Mouse (Mus musculus) cerebellum, adult 18-20 months (tissue): ENCODE data around the gene Zfp109.
"Not testable (repeated sequence)": the region's sequence is repeated elsewhere in the genome, so short reads cannot be mapped to it uniquely, and the experiment has no call there.

Experiments used
- DNase-seq, 2 experiments: peaks; one replicate each; pipeline ENCODE4 v3.0.0; 2021

The Zfp109 gene

DNA sequence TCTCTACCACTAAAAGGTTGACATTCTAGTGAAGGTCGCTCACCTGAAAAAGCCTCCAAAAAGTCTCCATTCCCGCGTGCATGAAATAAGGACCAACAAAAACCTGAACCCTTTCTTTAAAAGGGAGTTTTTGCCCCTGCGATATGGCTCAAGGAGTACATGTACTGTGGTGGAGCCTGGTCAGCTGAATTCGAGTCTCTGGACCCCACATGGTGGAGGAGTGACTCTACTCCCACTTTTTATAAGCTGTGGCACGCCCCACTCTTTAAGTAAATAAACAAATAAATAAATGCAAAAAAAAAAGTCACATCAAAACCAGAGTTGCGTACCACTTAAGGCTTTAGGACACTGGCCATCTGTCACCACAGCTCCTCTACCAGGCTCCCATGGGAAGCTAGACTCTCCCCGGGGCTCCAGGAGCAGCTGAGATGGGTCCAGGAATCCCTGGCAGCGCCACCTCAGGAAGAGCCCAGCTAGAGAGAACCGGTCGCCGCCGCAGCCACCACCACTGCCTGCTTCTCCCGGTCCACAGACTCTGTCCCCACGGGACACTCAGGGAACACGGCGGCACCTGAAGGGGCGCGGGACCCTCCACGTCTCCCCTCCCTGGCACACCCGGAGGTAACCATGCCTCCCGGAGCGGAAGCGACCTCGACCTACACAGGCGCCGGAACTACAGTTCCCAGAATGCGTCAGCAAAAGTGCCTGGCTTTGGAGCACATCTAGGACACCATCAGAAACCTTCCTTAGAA lies at the start of gene Zfp109:
Gene Zfp109 (minus strand): TSS at position 521 of the 752 bp plus-strand sequence.
- peak; percentile 77 to 85 for DNase-seq

DNA sequence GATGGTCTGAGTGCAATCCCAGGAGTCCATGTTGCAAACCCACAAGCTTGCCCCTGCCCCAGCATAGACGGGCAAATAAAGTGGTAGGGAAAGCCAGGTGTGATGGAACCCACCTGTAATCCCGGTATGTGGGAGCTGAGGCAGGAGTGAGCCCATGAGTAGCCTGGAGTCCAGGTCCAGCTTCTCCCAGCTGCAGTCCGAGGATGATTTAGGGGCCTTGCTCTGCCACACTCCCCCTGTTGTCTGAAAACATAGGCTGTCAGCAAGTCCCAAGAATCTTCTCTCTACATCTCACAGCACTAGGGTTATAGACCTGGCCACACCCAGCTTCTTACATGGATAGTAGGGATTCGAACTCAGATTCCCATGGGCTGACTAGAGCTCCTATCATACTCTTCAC lies 49.6 kb upstream of the Zfp109 start:
- no peak for DNase-seq

DNA sequence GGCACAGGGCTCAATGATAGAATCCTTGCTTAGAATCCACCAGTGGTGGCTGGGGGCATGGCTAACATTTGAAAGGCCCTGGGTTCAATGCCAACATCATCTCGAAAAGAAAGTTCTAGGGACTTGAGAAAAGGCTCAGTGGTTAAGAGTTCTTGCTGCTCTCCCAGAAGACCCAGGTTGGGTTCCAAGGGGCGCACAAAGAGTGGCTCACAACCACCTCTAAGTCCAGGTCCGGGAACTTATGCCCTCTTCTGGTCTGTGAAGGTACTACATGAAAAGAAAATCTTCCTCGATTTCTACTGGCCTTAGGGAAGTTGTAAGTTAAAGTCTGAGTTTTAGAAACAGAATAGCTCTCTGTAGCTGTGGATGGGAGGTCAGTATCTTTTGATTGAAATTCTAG lies 48.7 kb upstream of the Zfp109 start:
- DNase-seq, result no peak

DNA sequence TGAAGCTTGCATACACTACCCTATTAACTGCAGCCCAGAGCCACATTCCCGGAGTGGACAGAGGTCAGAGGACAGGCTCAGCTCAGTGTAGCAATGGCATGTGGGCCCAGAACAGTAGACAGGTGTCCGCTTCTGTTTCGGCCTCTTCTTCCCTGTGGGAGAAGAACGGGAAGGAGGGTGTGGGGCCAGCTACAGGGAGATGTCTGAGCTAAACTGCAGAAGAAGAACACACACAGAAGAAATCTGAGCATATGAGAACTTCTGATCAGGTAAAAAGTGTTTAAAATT lies 43.4 kb upstream of the Zfp109 start:
- DNase-seq, result no peak

DNA sequence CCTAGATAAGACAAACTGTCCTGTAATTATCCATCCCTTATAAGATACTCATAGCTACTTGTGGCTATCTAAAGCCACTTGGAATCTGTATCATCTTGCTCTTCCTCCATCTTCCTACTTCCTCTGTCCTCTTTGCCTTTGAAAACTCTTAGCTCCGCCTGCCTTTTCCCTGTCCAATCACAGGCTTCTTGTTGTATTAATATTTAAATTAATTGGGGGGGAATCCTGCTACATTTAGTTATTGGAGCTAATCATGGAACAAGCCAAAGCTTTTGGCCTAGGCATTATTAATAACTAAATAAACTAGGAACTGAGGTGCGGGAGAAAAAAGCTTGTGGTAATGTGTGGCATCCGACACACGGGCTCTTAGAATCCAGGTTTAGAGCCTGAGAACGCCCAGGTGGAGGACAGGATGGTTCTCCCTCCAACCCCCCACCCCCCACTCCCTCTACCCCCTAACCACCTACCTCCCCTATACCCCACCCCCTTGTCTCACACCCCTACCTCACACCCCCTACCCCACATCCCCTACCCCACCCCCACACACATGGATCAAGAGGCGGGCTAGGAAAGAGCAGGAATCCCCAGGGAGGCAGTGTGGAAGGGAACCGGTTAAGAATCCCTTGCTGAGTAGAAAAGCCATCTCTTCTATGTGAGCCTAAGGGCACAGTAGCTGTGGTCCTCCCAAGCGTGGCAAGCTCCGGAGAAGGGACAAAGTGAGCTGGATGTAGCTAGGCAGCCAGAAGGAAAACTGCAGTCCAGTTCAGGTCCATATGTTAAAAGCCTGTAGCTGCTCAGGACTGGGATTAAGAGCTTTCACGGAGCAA lies 42.9 kb upstream of the Zfp109 start:
- DNase-seq, result no peak

DNA sequence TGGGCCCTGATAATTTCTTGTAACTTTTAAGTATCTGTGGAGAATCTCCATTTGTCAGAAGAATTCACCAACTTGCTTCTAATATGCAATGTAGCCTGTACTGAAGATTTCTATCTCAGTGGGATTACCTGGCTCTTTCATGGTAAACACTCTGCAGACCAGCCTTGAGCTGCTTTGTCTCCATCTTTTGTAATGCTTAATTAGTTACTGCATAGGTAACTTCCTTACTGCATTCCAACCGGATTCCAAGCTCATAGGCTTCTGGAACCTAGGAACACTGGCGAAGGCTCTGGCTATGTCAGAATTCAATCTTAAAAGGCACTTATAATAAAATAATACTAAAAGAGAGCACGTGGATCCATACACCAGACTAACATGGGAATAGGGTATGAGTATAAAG lies 41.4 kb upstream of the Zfp109 start:
- DNase-seq, result not testable (repeated sequence)

DNA sequence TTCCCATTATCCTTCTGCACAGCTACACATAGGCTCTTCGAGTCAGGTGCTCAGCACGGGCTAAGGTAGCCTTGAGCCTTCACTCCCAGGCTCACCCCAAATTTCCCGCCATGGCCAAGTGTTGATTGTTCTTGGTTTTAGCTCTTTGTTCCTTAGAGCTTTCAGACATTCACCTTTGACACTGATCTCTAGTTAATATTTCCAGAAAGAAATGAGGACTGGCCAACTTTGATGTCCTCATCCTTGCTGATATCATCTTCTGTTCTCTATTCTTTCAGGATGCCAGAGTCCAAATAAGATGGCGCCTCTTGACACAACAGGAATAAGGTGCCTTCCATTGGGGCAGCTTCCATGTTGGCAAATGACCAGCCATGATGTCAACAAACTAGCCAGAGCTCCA lies 37.1 kb upstream of the Zfp109 start:
- no peak for DNase-seq

DNA sequence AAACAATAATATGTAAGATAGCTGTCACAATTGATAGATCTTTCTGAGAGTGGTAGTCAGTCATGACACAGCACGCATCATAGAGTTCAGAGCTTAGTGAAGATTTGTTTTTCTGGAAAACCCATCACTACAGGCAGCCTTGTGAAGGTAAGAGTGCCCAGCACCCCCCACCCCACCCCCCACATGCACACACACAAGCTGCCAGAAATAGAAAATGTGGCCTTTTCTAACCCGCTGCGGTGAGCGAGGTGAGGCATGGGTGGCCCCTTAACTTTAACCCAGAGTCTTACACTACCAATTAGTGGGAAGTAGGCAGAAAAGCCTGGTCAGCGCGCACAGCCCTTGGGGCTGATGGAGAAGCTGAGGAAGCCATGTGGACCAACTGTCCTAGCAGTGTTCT lies 33.8 kb upstream of the Zfp109 start:
- DNase-seq, result no peak

DNA sequence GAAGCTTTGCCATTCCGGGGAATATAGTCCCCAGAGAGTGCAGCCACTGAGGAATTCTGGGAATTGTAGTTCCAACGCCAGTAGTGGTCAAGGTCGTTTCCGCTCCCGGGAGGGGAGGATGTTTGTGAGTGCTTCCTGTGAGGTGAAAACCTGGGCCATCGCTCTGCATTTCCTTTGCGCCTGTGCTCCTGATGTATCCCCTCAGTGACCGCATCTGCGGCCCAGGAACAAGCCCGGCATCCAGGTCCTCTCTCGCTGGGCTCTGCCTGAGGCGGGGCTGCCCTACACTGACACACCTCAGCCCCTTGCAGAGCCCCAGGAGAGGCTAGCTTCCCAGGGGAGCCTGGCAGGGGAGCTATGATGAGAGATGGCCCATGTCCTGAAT lies 32.9 kb upstream of the Zfp109 start, which contains the start of gene Zfp93:
Gene Zfp93 (plus strand): TSS at position 133 of the 385 bp plus-strand sequence.
- peak; percentile 80 to 91 for DNase-seq

DNA sequence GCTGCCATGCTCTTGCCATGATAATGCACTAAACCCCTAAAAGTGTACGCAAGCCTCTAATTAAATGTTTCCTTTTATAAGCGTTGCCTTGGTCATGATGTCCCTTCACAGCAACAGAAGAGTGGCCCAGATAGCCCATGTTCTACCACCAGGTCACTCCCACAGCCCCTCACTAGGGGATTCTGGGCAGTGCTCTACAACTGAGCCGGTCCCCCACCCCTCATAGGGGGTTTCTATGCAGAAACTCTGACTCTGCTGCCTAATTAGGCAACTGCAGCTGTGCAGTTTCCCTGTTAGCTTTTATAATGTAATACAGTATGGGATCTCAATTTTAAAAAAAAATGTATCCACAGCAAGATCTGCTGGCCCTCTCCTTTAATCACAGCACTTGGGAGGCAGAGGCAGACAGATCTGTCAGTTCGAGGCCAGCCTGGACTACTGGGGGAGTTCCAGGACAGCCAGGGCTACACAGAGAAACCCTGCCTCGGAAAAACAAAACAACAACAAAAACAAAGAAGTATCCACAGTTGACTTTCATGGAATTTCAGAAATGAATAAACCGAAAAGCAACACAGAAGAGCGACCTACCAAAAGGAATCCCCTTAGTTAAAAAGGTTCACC lies 32.4 kb upstream of the Zfp109 start:
- DNase-seq, result peak in 1 of 2 experiments; percentile 29

DNA sequence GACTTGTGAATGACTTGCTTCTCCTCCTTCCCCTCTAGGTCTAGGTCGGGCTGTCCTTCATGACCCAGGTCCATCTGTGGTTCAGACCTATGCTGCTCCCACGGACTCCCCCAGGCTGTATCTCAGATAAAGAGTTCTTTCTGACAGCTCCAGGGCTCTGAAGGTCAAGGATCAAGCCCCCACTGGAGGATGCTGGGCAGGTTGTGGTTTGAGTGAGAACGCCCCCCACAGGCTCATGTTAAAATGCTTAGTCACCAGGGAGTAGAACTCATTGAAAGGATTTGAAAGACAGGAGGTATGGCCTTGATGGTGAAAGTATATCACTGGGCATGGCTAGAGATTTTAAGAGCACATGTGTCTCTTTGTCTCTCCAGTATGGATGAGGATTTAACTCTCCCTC lies 31.9 kb upstream of the Zfp109 start:
- no peak for DNase-seq

DNA sequence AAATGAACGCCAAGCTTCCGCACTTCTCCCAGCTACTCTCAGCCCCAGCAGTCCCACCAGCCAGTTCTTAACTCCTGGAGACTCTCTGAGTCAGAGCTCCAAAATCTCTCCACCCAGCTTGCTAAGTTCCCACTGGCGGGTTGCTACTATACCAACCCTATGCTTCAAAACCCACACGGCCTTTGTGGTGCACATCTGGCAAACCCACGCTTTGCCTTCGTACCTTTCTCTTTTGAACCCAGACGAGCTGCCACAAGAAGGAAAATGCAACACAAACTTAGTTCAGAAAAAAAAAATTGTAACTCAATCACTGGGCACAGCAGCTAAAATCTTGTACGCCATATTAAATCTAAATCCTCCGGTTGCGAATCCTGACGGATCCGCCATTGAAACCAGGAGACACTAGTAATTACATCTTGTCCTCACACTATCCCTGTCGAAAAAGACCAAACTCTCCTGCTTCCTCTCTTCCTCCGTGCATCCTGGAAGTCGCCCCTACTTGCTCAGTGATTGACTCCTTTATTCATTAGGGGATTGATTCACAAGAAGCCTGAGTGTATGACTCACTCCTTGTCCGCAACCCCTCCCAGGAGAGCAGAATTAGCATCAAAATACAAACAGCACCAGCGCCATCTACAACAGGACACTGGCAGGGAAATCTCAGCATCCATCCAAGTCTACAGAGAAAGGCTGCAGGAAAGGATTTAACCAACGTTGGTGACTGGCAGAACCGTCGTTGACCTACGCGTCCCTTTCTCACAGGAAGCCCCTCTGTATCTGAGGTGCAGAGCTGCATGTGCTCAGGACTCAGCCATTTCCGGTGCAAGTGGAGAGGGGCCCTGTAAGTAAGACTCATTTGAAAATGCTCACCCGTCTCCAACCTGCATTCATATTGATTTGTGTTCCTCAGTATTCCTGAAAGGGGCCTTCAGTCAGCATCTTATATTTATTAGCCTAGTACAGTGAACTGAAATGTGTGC lies 31.1 kb upstream of the Zfp109 start:
- no peak for DNase-seq

DNA sequence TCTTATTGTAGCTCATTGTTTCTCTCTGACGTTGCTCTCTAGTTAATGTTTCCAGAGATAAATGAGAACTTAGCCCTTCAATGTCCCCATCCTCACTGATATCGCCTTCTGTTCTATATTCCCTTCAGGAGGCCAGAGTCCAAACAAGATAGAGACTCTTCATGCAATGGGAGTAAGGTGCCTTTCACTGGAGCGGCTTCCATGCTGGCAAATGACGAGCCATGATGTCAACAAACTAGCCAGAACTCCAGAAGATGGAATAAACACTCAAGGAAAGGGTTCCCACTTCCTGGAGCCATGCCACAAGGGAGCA lies 22.6 kb upstream of the Zfp109 start:
- no peak for DNase-seq

DNA sequence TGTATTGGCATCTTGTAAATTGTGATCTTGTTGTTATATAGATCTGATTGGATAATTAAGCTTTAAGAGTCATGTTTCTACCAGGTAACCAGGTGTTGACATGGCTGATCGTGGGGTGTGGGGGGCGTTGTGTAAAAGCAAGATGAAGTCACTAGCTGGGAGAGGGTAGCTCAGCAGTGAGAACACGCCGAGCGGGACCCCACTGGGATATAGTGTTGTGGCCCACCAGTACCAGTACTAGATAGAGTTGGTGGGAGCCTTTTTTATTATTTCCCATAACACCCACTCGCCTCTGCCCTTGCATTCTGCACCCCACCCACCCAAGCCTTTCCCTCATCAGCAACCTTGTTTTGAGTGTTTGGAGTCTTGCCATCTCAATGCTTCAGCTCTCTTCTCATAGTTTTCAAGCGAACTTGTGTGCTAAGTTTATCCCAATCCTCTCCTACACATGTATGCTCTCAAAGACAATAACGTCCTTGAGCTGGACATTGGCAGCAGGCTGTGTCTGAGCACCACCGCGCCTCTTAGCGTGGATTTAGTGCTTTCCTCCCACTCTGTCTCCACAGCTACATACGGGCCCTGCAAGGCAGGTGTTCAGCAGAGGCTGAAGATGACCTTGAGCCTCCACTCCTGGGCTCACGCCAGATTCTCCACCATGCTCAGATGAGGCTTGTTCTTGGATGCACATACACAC lies 22.1 kb upstream of the Zfp109 start:
- no peak for DNase-seq

DNA sequence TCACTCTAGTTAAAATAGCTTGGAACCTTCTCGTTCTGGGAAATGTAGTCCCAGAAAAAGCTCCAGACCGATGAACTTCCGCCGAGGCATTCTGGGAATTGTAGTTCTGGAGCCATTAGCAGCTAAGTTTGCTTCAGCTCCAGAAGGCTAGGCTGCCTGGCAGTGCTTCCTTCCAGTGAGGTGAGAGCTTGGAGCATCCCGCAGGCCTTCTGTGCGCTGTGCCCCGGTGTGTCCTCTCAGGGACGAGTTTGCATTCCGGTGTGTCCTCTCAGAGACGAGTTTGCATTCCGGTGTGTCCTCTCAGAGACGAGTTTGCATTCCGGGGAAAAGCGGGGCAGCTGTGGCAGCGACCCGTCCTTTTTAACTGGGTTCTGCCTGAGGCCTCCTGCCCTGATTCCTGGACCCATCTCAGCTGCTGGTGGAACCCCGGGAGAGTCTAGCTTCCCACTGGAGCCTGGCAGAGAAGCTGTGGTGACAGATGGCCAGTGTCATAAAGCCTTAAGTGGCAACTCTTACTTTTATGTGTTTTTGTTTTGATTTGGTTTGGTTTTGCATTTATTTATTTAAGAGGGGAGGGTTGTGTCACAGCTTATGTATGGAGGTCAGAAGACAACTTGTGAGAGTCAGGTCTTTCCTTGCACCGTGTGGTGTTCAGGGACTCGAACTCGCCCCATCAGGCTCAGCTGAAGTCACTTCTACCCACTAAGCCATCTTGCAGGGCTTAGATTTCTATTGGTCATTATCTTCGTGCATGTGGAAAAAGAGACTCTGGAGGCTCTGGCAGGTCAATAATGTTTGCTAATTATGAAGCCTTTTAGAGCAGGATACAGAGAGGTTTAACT lies 17.5 kb upstream of the Zfp109 start, which contains the start of gene Zfp108:
Gene Zfp108 (plus strand): TSS at position 162 of the 842 bp plus-strand sequence.
- peak; percentile 86 to 95 for DNase-seq

DNA sequence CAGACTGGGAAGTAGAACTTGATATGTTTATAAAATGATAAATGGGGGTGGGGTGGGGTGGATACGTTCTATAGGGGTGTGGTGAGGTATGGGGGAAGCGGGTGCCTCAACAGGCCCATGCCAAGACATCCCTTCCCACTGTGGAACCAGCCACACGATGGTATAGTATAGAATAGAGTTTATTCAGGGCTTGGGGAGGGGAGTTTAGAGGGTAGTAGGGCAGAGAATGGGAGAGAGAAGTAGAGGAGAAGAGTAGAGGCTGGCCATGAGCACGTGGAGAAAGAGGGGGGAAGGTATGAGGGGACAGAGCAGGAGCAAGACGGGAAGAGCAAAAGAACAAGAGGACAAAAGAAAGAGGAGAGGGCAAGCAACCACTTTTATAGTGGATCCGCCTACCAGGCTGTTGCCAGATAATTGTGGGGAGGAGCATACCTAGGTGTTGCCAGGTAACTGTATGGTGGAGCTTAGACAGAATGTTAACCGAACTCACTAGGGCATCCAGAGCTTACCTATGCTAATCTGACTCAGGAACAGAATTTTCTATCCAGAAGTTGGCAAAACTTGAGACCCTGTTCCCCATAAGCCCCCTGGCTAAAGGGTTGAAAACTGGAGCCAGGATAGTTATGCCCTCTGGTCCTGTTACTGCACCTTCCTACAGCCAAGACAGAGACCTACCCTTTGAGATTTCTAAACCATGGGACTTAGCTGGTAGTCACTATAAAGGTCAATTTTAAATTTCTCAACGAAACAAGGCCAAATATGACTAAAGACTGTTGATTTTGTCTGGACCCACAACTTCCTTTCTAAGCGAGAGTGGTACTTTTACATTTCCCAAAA lies 16.6 kb upstream of the Zfp109 start:
- DNase-seq, result no peak

DNA sequence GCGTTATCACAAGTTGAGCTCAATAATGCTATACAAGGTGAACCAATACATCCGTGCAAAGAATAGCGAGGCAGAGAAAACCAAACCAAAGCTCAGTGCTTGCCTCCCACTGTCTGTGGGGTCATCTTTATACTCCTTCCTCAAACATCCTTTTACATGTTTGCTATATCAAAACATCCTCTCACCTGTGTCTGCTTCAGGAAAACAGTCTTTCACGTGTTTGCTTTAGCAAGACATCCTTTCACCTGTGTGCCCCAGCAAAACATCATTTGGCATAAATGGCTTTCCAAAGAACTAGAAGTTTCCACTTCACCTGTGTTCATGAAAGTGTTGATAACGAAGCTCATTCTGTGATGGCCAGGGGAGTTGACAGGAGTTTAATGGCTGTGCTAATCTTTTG lies 26.0 kb downstream of the Zfp109 start, which contains the start of gene Zfp111:
Gene Zfp111 (minus strand): TSS at position 101 of the 400 bp plus-strand sequence.
- no peak for DNase-seq

DNA sequence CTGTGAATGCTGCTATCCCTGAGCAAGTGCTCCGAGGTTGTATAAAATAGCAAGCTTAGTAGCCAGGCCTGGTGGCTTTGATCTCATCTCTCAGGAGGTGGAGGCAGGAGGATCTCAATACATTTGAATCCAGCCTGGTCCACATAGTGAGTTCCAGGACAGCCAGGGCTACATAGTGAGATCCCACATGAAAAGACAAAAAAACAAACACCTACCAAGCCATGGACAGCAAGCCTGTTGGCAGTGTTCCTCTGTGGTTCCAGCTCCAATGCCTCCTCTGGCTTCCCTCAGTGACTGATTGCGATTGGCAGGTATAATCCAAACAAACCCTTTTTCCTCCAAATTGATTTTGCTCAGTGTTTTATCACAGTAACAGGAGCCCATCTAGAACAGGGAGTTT lies 27.1 kb downstream of the Zfp109 start:
- no peak for DNase-seq

DNA sequence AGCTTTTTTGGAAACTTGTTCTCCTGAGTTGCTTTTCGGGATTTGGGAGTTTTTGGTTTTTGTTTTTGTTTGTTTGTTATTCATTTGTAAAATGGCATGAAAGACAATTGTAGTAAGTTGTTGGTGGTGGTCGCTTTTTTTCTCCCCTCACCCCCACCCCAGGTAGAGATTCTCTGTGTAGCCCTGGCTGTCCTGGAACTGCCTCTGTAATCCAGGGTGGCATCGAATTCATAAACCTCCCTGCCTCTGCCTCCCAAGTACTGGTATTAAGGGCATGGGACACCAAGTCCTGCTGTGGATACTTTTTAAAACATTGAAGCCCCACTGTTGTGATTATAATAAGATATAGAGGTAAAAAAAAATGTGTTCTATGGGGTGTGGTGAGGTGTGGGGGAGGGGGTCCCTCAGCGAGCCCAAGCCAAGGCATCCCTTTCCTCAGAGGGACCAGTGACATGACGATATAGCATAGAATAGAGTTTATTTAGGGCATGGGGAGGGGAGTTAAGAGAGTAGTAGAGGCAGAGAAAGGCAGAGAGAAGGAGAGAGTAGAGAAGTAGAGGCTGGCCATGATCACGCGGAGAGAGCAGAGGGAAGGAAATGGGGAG lies 29.0 kb downstream of the Zfp109 start:
- peak in 1 of 2 experiments; percentile 17 for DNase-seq
